Mouse (Mus musculus) 416B (cell line): ENCODE results near the gene Tcf19.
"Not testable (repeated sequence)": the region's sequence is repeated elsewhere in the genome, so short reads cannot be mapped to it uniquely, and the experiment has no call there.

Experiments used
- DNase-seq: peaks from one replicate; pipeline ENCODE4 v3.0.0; 2011; ENCODE audit warnings: low read depth

Tcf19 gene

DNA sequence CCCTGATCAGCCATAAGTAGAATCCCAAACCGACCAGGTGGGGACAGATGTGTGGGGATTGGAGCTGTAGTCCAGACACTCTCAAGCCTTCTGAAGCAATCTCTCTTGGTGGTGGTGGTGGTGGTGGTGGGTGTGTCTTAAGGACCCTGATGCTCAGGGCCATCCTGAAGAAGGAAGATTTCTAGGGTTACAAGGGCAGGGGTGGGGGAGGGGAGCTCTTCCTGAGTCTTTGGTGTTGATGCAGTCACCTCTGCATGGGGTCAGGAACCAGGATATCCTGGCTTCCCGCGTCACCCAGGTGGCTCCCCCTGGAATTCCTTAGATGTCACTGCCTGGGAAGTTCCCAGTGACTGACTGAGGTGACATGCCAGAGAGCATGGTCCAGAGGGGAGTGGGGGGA is 15.7 kb upstream of the Tcf19 start:
- no peak for DNase-seq

DNA sequence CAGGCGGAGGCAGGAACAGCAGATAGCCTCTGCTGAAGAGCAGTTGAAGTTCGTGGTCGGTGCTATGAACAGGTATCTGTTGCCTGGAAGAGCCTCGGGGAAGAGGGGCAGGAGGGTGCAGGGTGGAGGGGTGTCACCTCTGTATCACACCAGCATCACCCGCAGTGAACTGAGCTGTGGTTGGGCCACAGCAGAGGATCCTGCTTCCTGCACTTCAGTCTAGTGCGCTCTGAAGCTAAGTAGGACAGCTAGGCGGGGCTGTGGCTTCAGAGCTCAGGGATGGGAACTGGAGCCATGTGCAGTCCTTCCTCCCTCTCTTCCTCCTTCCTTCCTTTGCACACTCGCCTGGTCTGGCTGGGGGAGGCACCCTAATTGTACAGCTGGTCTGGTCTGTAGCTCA is 10.0 kb upstream of the Tcf19 start:
- peak; percentile 60 for DNase-seq

DNA sequence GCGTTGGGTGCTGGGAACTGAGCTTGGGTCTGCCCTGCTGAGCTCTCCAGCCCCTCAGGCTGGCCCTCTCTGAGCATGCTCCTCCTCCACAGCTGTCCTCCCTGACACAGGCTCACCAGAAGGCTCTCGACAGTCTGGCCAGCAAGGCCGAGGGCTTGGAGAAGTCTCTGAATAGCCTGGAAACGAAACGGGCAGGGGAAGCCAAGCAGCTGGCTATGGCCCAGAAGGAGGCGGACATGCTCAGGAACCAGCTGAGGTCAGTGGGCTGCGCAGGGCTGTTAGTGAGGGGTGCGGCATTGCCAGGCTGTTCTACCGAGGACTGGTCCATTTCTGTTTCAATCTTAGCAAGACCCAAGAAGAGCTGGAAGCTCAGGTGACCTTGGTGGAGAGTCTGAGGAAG is 7.7 kb upstream of the Tcf19 start:
- DNase-seq = no peak

DNA sequence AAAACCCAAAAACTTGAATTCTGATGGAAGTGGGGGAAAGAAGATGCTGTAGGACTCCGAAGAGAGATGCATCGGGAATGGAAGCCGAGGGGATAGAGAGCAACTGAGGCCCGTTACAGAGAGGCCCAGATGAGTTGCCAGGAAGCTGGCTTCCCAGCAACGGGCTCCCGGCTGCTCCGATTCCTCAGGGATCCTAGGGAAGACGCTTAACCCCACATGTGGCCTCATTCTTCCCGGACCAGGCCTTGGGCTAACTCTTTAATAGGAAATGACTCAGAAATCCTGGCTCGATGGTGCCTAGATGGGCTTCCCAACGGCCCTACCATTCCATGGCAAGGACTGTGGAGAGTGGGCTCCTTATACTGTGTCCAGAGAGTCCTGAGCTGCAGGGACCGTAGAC is 902 bp upstream of the Tcf19 start:
- no peak for DNase-seq

DNA sequence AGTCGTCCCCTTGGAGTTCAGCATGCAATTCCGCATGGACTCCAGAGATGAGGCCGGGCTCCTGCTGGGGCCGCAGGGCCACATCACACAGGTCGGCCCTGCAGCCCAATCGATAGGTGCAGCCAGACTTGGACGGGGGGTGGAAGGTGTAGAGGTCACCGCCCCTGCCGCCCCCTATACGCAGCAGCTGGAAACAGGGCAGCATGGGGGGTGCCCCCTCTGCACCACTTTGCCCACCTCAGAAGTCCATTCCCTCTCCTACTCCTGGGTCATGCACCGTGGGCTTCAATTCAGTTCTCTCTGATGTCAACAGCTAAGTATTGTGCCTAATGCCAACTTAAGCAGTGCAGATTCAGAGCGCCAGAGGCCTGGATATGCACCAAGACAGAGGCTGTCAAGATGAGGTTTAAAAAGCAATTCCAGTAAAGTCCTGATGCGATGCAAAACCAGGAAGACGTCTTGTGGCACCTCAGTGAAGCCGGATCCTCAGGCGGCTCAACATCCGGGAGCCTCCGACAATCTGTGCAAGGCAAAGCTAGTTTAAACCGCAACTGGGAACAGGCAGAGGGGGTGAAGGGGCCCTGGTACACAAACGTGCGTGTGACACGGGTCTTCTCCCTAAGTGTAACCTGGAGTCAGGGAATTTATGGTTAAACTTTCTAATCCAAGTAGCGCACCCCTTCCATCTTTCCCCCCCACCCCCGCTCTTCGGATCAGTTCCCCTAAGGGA is 548 bp downstream of the Tcf19 start:
- DNase-seq = peak; percentile 58

DNA sequence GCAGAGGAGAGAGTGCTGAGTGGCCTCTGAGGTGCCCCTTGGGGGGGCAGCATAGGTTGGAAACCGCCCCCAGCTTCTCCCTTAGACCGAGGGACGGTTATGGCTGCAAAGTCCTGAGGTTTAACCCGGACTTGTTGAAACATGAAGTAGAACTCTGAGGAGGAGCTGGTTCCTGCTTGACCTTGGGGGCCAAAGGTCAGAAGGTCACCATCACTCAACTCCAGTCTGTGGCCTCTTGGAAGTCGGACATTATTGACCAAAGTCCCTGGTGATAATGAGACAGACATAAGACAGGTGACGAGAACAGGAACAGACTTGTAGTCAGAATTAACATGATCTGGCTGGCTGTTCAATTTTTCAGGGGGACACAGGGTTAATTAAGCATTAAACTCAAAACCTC is 1.9 kb downstream of the Tcf19 start:
- no peak for DNase-seq

DNA sequence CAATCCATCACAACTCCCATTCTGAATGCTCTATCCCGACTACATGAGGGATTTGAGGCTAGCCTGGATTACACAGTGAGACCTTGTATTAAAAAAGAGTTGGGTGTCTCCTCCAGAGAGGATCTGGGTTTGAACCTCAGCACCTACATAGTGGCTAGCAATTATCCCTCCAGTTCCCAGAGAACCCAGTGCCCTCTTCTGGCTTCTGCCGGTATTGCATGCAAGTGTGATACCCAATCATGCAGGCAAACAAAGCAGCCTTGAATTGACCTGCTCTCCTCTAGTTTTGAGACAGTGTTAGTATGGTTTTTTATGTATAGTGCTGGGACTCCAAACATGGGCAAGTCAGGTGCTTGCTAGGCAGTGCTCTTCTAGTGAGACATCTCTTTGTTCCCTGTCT is 2.7 kb downstream of the Tcf19 start:
- peak; percentile 70 for DNase-seq

DNA sequence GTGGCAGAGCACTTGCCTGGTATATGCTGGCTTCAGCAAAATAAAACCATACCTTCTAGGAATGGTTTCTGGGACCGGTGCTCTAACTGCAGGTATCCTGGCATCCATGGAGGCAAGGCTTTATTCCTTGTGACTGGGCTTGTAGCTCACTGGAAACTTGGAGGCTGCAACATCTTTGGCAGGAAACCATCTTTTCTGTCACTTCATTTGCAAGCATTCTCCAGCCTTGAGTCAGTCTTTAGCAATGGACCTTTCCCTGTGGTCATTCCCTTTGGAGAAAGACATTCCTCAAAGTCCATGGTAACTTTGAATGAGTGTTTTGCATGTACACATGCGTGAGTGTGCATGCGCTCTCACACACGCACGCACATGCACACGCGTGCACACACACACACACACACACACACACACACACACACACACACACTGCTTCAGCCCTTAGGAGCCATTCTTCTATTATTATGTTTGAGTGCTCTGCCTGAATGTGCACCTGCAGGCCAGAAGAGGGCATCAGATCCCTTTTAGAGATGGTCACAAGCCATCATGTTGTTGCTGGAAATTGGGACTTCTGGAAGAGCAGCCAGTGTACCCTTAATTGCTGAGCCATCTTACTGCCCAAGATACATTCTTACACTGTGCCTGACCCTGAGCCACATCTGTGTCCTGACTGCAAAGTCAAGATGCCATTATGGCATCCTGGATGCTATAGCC is 3.6 kb downstream of the Tcf19 start:
- peak; percentile 56 for DNase-seq

DNA sequence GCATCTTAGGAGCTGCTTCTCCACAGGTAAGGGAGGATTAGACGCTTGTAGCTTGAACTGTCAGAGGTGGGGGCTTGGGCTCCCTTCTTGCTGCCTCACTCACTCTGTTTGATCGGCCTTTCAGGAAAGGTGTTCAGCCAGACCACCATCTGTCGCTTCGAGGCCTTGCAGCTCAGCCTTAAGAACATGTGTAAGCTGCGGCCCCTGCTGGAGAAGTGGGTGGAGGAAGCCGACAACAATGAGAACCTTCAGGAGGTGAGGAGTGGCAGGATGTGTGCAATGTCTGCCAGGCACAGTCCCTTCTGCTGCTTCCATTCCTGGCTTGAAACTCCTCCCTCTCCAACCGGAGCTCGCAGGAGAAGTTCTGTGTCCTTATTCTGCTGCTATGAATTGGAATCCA is 7.3 kb downstream of the Tcf19 start:
- DNase-seq = peak; percentile 62

DNA sequence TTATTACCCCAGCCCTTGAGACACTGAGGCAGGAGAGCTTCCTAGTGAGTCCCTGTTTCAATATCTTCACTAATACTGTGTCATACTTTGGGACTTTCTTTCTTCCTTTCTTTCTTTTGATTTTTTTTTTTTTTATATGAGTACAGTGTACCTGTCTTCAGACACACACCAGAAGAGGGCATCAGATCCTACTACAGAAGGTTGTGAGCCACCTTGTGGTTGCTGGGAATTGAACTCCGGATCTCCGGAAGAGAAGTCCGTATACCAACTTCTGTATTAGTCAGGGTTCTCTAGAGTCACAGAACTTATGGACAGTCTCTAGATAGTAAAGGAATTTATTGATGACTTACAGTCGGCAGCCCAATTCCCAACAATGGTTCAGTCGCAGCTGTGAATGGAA is 8.3 kb downstream of the Tcf19 start:
- not testable (repeated sequence) for DNase-seq

DNA sequence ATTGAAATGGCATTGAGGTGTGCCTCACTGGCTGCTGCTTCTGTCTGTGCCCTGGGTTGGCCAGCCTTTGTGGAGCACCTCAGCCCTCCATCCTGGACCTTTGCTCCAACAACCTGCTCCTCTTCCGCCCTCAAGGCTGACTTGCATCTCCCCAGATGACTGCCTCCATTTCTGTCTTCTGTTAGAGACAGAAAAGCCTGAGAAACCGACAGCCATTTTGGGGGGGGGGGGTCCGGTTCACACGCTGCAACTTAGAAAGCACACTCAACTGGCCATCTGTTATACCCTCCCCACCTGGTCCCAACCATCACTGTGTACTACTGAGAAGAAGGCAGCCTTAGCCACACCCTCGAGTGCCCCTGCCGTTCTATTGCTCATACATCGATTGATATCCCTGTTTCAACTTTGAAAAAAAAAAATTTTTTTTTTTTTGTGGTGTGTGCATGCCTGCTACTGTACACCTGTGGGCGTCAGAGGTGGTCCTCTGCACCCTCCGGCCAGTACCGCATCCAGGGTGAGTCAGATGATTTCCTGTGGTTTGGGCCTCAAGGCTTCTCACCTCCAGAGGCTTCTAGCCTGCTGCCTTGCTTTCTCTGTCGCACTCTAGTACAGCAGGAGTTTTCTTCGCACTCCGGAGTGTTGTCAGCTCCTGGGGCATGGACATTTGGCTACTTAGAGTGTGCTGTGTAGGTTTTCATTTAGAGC is 8.9 kb downstream of the Tcf19 start:
- DNase-seq = peak; percentile 34

DNA sequence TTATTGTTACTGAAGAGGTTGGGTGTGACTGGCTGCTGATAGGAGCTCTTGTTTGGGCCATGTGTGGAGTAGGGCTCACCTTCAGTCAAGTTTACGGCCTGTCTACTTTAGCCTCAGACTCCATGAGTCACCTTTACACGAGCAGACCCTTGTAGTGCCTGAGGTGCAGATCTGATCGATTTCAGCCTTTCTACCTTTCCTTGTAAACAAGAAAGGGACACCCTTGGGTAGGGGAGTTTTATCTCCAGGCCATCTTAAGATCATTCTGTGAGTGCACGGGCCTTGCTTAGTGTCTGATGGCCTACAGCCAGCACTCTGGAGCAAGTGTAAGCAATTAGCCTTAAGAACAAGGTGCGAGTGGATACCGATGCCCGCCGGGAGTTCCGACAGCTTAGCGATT is 9.7 kb downstream of the Tcf19 start:
- DNase-seq = no peak

DNA sequence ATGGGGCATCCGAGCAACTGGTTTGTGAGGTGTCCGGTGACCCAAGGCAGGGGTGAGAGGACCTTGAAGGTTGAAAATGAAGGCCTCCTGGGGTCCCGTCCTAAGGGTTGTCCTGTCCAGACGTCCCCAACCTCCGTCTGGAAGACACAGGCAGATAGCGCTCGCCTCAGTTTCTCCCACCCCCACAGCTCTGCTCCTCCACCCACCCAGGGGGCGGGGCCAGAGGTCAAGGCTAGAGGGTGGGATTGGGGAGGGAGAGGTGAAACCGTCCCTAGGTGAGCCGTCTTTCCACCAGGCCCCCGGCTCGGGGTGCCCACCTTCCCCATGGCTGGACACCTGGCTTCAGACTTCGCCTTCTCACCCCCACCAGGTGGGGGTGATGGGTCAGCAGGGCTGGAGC is 10.8 kb downstream of the Tcf19 start, which contains the start of gene Pou5f1:
Gene Pou5f1, plus strand, starts transcription at position 243 of the 400 bp plus-strand sequence.
- DNase-seq = no peak

DNA sequence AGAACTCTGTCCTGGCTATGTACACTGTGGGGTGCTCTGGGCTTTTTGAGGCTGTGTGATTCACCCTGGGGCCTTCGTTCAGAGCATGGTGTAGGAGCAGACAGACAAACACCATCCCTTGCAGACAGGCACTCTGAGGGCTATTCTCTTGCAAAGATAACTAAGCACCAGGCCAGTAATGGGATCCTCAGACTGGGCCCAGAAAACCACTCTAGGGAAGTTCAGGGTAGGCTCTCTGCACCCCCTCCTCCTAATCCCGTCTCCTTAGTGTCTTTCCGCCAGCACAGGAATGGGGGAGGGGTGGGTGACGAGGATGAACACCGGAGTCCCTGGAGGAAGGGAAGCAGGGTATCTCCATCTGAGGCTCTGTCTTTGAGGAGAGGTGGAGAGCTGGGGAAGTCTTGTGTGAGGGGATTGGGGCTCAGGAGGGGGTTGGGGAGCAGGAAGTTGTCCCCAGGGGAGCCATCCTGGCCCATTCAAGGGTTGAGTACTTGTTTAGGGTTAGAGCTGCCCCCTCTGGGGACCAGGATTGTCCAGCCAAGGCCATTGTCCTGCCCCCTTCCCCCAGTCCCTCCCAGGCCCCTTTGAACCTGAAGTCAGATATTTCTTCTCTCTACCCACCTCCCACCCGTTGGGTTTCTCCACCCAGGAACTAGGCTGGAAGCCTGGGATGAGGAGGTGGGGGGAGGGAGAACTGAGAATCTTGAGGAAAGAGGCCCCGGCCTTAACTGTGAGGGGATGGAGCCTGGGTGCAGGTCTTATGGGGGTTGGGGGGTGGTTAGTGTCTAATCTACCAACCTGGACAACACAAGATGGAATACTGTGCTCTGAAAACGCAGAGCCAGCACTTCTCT is 11.8 kb downstream of the Tcf19 start:
- no peak for DNase-seq

DNA sequence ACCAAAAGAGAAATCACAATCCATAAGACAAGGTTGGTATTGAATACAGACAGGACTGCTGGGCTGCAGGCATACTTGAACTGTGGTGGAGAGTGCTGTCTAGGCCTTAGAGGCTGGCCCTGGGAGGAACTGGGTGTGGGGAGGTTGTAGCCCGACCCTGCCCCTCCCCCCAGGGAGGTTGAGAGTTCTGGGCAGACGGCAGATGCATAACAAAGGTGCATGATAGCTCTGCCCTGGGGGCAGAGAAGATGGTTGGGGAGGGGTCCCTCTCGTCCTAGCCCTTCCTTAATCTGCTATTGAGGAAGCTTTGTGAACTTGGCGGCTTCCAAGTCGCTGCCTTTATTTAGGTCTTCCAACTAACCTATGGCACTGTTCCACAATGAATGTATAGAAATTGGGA is 12.8 kb downstream of the Tcf19 start:
- no peak for DNase-seq

DNA sequence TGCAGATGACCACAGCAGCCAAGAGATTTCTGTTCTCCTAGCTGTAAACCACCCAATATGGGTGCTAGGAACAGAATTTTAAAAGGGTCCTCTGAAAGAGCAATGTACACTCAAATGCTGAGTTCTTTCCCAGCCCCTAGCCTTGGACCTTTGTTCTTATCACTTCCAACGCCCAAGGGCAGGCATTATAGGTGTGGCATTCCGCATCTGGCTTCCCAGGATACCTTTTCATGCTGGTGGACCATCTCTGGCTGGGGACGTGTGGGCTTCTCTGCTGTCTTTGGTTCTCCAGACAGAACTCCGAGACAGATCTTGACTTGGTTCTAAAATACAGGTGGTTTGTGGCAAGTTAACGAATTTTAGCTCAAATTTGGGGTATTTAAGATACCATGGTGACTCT is 13.9 kb downstream of the Tcf19 start:
- DNase-seq = no peak

DNA sequence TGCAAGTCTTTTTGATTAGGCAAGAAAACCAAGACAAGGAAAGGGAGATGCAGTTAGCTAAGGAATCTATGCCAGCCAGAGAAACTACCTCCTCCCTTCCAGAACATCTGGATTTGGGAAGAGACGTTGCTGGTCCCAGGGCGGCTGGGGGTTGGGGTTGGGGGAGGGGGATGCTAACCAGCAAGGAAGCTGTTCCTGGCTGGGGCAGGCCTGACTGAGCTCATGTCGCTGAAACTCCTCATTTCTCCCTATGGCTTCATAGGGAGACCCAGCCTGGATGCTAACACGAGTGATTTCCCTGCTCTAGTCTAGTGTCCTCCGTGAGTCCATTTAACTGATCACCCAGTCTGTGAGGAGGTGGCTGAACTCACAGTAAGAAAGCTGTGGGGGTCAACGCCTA is 14.4 kb downstream of the Tcf19 start:
- no peak for DNase-seq

DNA sequence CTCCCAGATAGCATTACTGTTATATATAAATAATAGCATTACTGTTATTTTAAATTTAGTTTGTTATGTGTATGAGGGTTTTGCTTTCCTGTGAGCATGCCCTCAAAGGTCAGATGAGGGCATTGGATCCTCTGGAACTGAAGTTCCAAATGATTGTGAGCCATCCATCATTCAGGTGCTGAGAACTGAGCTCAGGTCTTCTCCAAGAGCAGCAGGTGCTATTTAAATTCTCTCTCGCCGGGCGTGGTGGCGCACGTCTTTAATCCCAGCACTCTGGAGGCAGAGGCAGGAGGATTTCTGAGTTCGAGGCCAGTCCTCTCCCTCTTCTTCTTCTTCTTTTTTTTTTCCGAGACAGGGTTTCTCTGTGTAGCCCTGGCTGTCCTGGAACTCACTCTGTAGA is 19.5 kb downstream of the Tcf19 start:
- DNase-seq = no peak

DNA sequence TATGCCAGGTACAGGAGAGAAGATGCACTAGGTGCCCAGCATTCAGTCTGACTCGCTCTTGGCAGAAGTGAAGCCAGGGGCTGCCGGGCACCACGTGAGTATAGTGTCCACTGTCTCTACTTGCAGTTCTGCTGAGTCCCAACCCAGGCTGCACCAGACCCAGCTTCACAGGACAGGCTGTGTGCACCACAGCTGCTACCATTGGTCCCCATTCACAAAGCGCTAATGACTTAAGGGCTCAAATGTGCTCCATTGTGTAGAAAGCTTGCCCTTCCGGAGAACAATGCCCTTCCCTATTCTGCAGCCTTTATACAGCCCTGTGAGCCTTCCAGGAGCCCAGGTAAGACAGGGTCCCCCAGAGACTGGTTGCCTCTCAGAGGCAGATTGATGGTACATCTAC is 26.3 kb downstream of the Tcf19 start:
- DNase-seq = no peak

DNA sequence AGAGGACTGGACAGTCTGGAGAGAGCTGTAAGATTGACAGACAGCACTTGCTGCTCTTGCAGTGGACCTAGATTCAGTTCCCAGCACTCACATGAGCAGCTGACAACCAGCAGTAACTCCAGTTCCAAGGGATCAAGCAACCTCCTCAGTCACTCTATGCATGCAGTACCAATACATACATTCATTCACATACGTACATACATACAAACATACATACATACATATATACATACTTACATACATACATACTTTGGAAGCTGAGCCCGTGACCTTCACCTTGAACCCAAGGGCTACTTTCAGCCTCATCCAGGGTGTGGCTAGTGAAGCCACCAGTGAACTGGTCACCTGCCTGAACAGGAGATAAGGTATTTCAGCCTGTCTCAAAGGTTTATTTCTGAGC is 28.6 kb downstream of the Tcf19 start:
- DNase-seq = no peak

DNA sequence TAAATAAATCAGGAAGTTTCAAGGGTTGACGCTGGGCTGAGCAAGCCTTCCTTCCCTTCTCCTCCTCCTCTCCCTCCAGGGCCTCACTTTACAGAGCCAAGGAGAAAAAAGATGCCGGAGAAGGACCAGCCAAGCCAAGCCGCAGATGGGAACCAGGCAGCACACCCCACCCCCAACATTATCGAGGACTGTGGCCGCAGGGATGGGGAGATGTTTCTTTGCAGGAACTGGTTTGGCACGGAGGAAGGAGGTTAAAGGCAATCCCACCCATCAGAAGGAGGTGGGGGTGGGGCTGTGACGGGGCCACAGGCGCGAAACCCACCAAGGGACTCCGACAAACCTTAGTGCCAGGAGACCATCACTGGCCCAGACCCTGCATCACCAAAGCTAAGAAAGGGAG is 29.9 kb downstream of the Tcf19 start:
- no peak for DNase-seq

DNA sequence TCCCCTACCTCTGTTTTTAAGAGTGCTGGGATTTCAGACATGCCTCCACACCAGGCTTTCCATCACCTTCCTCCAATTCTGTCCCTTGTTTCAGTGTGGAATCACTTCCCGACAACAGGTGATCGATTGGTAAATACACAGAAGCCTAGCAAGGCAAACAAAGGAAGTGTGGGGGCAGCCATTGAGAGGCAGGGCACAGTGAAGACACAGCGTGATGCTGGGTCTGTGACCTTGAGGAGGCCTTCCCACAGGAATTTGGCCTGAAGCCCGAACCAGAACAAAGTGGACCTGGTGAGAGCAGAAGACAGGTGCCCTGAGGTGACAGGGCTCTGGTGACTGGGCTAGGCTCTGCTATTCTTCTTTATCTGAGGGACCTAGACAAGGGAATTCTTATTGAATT is 30.9 kb downstream of the Tcf19 start:
- DNase-seq = no peak
